In the genomic region with DNA sequence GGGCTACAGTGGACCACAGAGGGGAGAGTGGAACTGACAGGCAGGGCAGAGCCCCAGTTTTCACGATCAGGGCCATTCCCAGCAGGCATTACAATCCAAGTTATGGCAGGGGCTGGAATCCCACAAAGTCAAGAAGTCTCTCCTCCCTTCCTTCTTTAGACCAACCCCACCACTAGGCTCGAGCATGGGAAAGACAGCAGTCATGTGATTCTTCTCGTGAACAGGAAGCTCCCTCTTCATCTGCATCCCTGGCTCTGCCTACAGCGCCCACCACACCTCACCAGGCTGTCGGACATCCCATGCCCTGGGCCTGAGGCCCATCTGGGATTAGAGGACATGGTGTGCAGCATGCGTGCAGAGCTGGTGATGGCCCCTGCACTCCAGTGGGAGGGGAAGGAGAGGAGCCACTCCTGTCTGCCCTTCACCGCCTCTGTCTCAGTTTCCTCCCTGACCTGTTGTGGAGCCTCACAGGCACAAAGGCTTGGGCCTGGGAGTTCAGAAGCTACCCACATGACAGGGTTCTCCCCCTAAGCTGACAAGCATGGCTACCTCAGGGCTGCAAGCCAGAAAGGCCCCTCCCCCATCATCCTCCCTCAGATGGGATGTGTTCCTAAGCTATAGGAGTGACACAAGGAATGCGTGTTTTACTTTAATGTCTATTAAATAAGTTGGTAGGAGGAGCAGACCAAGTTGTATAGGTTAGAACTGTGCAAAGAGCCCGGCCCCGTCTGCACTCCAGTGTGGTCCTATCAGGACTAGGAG, we compare ENCODE assay signal across 11 mouse cellular contexts. TPM values are rescaled to one million over a fixed set of nuclear protein-coding genes. Genes with fewer than 3 reads are reported as not detected.
DNase-seq lines count a peak whose midpoint lies in the region; ATAC-seq lines count a peak whose summit lies in the region.
"Had no signal": no experiment of that assay in that cellular context is flagged by ENCODE, and none has a peak within 500 bp of the region (broad histone marks: within the 10 kb centered on the region; RNA-seq: fewer than 3 reads in every experiment).

No protein-coding gene starts in this region.

- DNase-seq in heart, postnatal 4 days: peak; percentile 38
- no peak for DNase-seq in heart, adult 18-20 months
- peak; percentile 35 for DNase-seq in ovary, postnatal 10 days (ENCODE audit: low spot score)
- DNase-seq in ovary, postnatal 14 days (ENCODE audit: low spot score): no peak
- no peak for DNase-seq in embryo, embryonic 10 days (ENCODE audit: low spot score)
- no peak for DNase-seq in adrenal gland, postnatal 36 days
- DNase-seq: embryo, embryonic 11 days; thymus, adult 18-20 months had no signal

- peaks cover 47% of the 10 kb centered on the region for H3K4me1 ChIP-seq in kidney, embryonic 15.5 days

- no peak overlapping the region for H3K4me3 ChIP-seq in kidney, embryonic 15.5 days (replicated peaks)

- H3K36me3 ChIP-seq in kidney, embryonic 15.5 days: peaks cover 49% of the 10 kb centered on the region

- ATAC-seq in kidney, embryonic 15.5 days (replicated peaks; ENCODE audit: low FRiP score): peak; percentile 28
- ATAC-seq: lung, postnatal 0 days had no signal

- peak overlapping the region; percentile 99 for H3K27ac ChIP-seq in kidney, embryonic 15.5 days
- H3K27ac ChIP-seq: limb, embryonic 12.5 days had no signal

- peak overlapping the region; percentile 3; the same call in 1 of the 2 replicates for H3K9ac ChIP-seq in kidney, embryonic 15.5 days
- H3K9ac ChIP-seq: limb, embryonic 12.5 days had no signal

- H3K9me3 ChIP-seq in kidney, embryonic 15.5 days (replicated peaks): no peaks in the 10 kb centered on the region
- H3K9me3 ChIP-seq: limb, embryonic 12.5 days had no signal

- 57% methylated on average over 10 of the region's 10 CpGs for WGBS in kidney, embryonic 15.5 days

- H3K27me3 ChIP-seq in kidney, embryonic 15.5 days: no peaks in the 10 kb centered on the region
- H3K27me3 ChIP-seq: limb, embryonic 12.5 days had no signal

- no peak overlapping the region for H3K4me2 ChIP-seq in kidney, embryonic 15.5 days

RNA-seq across cellular contexts. Expression of gene Mif4gd, which starts 1.8 kb away (rescaled TPM):
- total RNA-seq in heart, postnatal 4 days (2021): 10 to 100 TPM; 34.0 to 40.6 TPM
- 10 to 100 TPM; 51.1 to 54.2 TPM for total RNA-seq in heart, adult 18-20 months (2021)
- polyA plus RNA-seq in kidney, embryonic 15.5 days (2015; fragmentation: Nextera tagmentation; extraction: Ambion mirVana): 35.8 and 37.6 TPM in 2 replicates
- total RNA-seq in adrenal gland, postnatal 36 days (2021): 100 to 1,000 TPM in 1 of 2 experiments, 10 to 100 TPM in 1; 73.4 to 195 TPM

RNA-seq across cellular contexts. Expression of gene Gga3, which starts 10.7 kb away (rescaled TPM):
- 10 to 100 TPM; 18.3 to 20.8 TPM for total RNA-seq in heart, postnatal 4 days (2021)
- total RNA-seq in heart, adult 18-20 months (2021): 10 to 100 TPM; 16.1 to 19.0 TPM
- polyA plus RNA-seq in kidney, embryonic 15.5 days (2015; fragmentation: Nextera tagmentation; extraction: Ambion mirVana): 18.5 and 20.7 TPM in 2 replicates
- total RNA-seq in adrenal gland, postnatal 36 days (2021): 10 to 100 TPM; 25.3 to 30.7 TPM

RNA-seq across cellular contexts. Expression of gene Mrps7, which starts 10.8 kb away (rescaled TPM):
- total RNA-seq in heart, postnatal 4 days (2021): 10 to 100 TPM; 71.2 to 72.8 TPM
- 10 to 100 TPM; 81.0 to 83.5 TPM for total RNA-seq in heart, adult 18-20 months (2021)
- polyA plus RNA-seq in kidney, embryonic 15.5 days (2015; fragmentation: Nextera tagmentation; extraction: Ambion mirVana): 102 and 103 TPM in 2 replicates
- 100 to 1,000 TPM in 1 of 2 experiments, 10 to 100 TPM in 1; 97.7 to 102 TPM for total RNA-seq in adrenal gland, postnatal 36 days (2021)

RNA-seq across cellular contexts. Expression of gene Slc25a19, which starts 13.6 kb away (rescaled TPM):
- total RNA-seq in heart, postnatal 4 days (2021): 10 to 100 TPM; 27.6 to 30.7 TPM
- total RNA-seq in heart, adult 18-20 months (2021): 10 to 100 TPM; 35.3 to 38.3 TPM
- 45.8 and 48.3 TPM in 2 replicates for polyA plus RNA-seq in kidney, embryonic 15.5 days (2015; fragmentation: Nextera tagmentation; extraction: Ambion mirVana)
- total RNA-seq in adrenal gland, postnatal 36 days (2021): 10 to 100 TPM; 90.5 to 96.3 TPM

RNA-seq across cellular contexts. Expression of gene Nup85, which starts 50.3 kb away (rescaled TPM):
- 10 to 100 TPM; 46.6 to 50.5 TPM for total RNA-seq in heart, postnatal 4 days (2021)
- total RNA-seq in heart, adult 18-20 months (2021): 10 to 100 TPM; 18.3 to 20.0 TPM
- 174 and 190 TPM in 2 replicates for polyA plus RNA-seq in kidney, embryonic 15.5 days (2015; fragmentation: Nextera tagmentation; extraction: Ambion mirVana)
- total RNA-seq in adrenal gland, postnatal 36 days (2021): 10 to 100 TPM; 44.0 to 44.8 TPM

Comparison
In these comparisons a context has a peak if more than half of its experiments do, and no peak if none do; other contexts are left out.
1. DNase-seq: peak in heart, postnatal 4 days (single experiment) and ovary, postnatal 10 days (single experiment); none in heart, adult 18-20 months (0 of 2), ovary, postnatal 14 days (single experiment), embryo, embryonic 10 days (single experiment) and adrenal gland, postnatal 36 days (0 of 2).